Mouse (Mus musculus) erythroblast, adult 5-6 weeks (primary cell): ENCODE data around the gene Gpx4. TPM values are rescaled to one million over a fixed set of nuclear protein-coding genes. Genes with fewer than 3 reads are reported as not detected.
"Not testable (repeated sequence)": the region's sequence is repeated elsewhere in the genome, so short reads cannot be mapped to it uniquely, and the experiment has no call there.

Experiments used
- ATAC-seq: replicated peaks from 2 replicates; pipeline ENCODE4 v1.8.0; 2016; ENCODE audit warnings: moderate number of reproducible peaks, mild to moderate bottlenecking, moderate TSS enrichment, inconsistent platforms; ENCODE audit not compliant: poor library complexity, low FRiP score, severe bottlenecking
- total RNA-seq, 2 experiments: library from RNA; stranded (forward) in 1 of 2; stranded (reverse) in 1 of 2; fragments of 150-400 nt in 1 of 2; fragments of 200-764, 138-1000 nt in 1 of 2; gene quantifications; 2 replicates each; pipeline versions ENCODE4 v1.2.3 to v1.2.4; 2015 to 2017; ENCODE audit warnings: low replicate concordance in 2 of 2

Gpx4 gene
- total RNA-seq, 2 experiments from 2014 or later = 108 to 123 TPM

DNA sequence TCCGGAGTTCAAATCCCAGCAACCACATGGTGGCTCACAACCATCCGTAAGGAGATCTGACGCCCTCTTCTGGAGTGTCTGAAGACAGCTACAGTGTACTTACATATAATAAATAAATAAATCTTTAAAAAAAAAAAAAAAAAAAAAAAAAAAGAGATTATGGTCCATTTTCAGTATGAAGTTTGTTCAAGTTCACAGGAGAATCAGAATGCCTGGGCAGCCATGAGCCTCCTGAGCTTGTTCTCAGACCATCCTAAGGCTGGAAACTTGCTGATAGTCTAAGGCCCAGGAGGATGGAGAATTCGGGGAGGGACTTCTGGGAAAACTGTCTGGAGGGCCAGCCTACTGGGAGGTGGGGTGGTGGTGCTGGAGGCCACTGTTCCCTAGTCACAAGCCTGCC, 1.6 kb upstream of the Gpx4 start:
- ATAC-seq = not testable (repeated sequence)

DNA sequence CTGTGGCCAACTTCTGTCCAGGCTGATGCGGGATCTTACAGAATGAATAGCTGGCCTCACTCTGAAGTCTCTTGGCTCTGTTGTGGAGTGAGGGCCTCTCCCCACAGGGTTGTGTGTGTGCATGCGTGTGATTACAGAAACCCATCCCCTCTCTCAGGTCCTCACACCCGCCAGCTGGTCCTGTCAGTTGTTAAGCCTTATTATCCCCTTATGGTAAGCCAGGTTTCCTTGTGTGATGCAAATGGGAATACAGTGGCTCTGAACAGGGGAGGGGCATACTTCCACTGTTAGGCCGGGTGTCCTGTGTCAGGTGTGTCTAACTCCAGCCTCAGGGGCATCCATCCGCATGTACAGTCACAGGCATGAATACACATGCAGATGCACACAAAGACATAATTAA, 1.2 kb upstream of the Gpx4 start:
- no peak for ATAC-seq

DNA sequence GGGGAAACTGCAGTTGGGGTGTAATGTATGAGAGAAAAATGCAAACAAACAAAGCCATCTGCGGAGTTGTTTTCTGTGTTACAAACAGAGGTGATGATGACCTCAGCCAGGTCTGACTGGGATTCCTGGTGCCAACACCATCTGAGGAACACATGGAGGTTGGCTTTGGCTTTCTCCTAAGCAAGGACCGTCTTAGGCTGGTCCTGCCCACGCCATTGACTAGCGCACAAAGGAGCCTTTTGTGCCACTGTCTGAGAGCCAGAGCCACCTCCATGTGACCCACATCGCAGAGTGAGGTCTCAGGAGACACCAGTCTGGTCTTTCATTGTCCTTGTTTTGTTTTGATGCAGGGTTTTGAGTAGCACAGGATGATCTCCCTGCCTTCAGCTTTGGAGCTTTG, 1.4 kb downstream of the Gpx4 start:
- no peak for ATAC-seq

DNA sequence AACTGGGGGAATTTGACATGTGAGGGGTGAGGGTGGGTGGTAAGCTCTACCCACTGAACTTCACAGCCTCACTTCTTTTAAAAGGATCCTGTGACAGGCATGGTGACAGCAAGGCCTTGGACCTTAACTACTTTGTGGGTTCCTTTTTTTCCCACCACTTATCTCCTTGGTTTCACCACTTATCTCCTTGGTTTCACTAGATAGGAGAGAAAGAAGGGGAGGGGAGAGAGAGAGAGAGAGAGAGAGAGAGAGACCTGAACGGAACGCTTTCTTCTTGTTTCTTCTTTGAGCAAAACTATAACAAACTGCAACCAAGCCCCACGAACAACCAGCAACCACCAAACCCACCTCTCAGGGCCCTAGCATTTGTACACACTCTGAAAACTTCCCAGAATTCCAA, 1.9 kb downstream of the Gpx4 start:
- no peak for ATAC-seq

DNA sequence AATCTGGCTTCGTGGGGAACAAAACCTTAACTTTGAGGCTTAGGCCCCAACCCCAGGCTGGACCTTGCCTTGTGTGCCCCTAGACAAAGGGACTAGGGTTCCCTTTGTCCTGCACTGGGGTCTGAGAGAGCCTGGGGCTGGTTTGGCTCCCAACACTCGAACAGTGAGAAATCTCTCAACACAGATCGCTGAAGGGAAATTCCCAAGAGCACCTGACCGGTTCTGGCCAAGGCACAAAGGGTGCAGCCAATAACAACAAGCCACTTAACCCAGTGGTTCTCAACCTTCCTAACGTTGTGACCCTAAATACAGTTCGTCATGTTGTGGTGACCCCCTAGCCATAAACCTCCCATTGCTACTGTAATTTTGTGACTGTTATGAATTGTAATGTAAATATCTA, 3.3 kb downstream of the Gpx4 start:
- ATAC-seq = no peak

DNA sequence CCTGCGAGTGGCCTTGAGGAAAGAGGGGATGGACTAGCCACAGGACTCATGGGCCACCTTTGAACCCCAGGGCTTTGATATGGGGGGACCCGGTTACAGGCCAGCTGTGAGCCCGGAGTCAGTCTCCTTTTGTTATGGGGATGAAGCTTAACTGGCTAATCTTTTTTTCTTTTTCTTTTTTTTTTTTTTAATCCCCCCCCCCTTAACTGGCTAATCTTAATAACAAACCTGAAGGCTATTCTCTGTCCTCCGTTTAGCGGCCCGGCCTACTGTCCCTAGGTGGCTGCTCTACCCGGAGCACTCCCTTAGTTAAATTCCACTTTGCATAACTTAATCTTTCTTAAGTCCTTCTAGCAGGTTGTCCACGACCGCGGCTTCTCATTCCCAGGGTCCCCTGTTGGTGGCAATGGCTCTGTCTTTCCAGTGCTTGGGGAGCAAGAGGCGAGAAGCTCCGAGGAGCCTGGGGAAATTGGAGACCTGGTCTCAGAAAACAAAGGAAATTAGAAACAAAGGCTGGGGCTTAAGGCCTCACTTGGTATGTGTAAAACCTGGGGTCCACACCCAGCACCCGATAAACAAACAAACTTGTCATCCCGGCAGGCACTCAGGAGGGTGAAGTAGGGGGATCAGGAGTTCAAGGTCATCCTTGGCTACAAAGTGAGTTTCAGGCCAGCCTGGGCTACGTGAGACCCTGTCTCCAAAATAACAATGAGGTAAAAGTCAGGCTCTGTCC, 4.1 kb downstream of the Gpx4 start:
- ATAC-seq = no peak

DNA sequence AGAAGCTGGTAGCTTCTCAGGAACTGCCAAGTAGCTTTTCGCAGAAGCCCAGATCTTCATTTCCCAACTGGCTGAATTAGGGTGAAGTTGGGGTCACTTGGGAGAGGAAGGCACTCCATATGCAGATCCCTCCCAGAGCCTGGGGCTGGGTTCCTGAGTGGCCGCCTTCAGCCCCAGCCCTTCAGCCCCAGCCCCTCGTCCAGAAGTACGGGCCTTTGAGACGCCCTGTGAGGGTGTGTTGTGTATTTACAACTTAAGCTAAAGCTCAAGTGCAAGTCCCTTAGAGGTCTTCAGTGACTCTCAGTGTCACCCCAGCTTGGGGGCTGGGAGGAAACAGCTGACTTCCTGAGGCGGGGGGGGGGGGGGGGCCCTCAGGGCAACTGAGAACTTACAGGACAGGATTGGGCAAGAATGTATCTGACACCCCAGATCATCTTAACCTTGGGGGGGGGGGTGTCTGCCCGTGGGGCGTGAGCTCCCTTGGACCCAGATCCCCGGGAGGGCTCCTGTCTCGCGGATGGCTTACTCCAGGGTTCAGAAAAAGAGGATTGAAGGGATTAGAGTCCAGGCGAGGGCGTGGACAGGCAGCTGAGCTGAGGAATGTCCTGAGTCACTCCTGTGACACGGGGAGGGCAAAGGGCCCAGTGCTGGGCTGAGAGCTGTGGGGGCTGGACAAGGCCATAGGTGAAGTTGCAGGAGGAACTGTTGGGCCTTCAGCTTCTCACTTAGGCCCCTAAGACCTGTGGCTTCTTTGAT, 4.8 kb downstream of the Gpx4 start:
- ATAC-seq = no peak

DNA sequence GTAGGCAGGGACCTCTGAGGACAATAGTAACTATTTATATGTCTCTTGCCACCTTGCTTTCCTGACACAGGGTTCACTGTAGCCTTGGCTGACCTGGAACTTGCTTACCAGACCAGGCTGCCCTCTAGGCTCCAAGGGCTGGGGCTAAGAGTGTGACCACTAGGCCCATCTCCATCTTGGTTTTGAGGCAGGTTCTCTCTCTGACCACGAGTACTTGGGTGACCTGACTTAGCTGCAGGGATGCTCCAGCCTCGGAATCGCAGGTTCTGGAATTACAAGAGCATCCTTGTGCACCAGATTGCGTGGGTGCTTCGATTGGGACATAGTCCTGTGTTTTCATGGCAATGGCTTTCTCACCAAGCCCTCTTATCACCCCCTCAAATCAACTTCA, 5.4 kb downstream of the Gpx4 start:
- no peak for ATAC-seq

DNA sequence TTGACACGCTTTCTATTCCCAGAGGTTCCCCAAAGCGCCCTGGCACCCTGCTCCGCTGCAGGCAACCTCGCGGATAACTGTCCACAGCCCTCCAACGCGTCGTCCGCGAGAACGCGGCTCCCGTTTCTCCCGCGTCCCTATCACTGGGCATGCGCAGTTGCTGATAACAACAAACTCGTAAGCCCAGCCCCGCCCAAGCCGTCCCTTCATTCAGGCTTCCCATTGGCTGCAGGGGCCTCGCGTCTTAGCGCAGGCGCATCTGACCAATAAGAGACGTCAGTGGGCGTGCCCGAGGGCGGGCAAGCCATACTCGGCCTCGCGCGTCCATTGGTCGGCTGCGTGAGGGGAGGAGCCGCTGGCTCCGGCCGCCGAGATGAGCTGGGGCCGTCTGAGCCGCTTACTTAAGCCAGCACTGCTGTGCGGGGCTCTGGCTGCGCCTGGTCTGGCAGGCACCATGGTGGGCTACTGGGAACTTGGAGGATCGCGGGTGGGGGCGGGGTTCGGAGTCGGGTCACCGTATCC, 6.4 kb downstream of the Gpx4 start:
- ATAC-seq = peak; percentile 89

DNA sequence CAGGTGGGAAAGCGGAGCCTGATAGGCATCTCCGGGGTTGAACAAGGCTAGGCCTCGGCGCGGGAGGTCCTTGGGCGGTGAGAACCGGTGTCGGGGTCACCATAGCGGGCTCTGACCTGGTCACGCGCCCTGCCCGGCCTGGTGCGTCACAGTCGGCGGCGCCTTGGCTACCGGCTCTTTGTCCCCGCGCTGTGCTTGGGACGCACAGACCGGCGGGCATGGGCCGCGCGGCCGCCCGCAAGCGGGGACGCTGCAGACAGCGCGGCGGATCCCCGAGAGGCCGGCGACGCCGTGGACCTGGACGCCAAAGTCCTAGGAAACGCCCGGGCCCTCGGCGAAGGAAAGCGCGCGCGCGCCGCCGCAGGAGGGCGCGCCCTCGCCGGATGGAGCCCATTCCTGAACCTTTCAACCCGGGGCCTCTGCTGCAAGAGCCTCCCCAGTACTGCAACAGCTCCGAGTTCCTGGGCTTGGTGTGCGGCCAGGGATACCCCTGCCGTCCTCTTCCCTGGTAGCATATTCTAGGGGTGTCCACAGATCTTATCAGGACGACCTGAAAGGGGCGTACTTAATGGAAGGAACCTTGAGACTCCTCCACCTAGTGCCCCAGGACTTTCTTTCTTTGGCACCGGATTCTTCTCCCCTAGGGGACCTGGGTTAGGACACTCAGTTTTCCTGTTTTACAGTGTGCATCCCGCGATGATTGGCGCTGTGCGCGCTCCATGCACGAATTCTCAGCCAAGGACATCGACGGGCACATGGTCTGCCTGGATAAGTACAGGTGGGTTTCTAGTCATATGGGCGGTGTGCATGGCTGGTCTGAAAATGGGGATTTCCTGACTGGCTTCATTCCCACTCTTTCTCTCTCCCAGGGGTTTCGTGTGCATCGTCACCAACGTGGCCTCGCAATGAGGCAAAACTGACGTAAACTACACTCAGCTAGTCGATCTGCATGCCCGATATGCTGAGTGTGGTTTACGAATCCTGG, 7.2 kb downstream of the Gpx4 start:
- ATAC-seq = peak; percentile 41

DNA sequence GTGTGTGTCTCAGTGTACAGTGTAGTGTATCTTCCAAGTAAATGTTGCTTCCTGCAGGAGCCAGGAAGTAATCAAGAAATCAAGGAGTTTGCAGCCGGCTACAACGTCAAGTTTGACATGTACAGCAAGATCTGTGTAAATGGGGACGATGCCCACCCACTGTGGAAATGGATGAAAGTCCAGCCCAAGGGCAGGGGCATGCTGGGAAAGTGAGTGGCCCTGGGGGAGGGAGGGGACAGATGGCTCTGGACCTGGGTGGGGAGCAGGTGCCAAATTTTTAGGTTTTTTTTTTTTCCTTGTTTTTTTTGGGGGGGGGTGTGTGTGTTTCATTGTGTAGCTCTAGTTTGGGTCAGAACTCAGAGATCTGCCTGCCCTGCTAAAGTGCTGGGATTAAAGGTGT, 7.9 kb downstream of the Gpx4 start:
- ATAC-seq = not testable (repeated sequence)

DNA sequence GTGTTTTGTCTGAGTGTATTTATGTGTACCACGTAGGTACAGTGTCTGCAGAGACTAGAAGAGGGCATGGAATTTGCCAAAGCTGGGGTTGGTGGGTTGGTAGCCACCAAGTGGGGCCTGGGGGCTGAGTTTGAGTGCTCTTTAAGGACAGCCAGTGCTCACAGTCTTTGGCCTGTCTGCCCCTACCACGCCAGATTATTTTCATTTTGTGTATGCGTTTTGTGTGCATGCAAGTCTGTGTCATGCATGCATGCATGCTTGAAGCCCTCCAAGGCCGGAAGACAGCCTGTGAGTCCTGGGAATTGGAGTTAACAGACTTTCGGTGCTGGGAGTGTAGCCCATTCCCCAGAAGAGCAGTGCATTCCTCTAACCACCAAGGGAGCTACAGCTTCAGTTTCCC, 8.4 kb downstream of the Gpx4 start:
- no peak for ATAC-seq

DNA sequence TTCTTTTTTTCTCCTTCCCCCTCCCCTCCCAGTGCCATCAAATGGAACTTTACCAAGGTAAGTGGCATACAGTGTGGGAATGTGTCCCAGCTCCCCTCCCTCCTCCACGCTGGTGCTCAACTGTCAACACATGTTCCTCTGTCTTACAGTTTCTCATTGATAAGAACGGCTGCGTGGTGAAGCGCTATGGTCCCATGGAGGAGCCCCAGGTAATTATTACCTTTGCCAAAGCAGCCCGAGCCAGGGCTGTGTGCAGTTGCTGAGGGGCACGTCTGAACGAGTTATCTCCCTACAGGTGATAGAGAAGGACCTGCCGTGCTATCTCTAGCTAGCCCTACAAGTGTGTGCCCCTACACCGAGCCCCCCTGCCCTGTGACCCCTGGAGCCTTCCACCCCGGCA, 8.9 kb downstream of the Gpx4 start:
- ATAC-seq = no peak

DNA sequence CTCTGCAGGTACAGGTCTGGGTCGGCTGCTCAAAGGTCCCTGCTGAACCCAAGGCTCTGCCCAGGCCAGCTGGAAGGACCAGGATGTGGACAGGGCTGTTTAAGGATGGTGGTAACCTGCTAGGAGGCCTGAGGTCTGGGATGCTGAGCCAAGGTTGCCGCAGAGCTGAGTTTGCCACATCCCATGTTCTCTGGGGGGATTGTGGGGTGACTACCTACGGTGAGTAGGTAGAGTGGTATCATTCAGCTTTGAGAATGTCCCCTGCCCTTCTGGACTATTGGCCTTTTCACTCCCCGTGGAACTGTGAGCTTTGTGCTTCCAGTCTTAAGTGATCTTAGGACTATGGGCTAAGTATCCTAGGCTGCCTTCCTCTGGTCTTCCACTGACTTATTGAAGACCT, 9.5 kb downstream of the Gpx4 start:
- ATAC-seq = no peak

DNA sequence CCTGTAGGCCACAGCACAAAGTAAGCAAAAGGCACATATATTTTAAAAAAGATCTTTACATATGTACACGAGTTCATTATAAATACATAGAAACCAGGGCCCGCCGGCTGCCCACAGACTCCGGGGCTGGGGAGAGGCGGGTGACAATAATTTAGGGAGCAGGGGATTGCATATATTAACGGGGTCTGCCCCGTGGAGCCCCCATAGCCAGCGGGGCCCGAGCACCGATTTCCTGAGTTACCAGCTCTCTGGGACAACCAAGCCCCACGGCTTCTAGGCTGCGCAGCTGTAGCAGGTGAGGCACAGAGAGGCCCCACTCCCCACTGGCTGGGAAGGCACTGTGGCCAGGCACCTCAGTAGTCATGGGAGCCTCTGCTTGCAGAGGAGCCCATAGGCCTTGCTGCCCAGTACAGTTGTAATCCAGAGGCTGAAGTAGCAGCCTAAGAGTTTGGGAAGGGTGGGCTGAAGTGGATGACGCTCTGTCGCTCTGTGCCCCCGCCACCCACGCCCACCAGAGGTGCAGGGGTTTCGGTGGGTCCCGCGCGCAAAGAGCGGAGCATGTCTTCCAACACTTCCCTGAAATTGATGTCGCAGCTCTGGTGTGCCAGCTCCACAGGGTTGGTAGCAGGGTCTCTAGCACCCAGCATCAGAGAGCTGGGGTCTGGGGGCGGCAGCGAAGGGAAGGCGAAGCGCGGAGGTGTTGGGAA, 10.2 kb downstream of the Gpx4 start:
- ATAC-seq = no peak

DNA sequence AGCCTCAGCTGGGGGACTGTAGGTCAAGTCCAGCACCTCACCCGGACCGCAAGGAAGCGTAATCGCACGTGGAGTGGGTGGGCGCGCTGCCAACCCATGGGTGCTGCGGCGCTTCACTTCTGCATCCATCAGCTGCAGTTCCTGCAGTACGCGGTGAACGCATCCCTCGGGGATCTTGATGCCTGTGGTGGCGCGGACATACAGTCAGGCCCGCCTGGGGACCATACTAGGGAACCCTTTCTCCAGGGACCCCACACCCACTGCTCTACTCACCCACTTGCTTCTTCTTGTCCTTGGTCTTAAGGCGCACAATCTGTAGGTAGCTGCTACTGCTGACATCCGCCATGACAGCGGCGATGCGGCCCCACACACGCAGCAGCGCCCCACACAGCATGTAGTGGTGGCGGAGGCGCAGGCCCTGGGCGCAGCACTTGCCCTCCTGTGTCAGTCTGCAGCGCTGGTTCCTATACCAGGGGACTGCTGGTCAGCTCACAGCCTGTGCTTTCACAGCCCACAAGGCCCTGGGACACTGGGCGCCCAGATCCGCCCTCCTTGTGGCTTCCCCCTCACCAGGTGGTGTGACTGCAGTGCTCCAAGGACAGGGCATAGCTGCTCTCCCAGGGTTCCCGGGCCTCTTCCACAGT, 10.8 kb downstream of the Gpx4 start:
- no peak for ATAC-seq

DNA sequence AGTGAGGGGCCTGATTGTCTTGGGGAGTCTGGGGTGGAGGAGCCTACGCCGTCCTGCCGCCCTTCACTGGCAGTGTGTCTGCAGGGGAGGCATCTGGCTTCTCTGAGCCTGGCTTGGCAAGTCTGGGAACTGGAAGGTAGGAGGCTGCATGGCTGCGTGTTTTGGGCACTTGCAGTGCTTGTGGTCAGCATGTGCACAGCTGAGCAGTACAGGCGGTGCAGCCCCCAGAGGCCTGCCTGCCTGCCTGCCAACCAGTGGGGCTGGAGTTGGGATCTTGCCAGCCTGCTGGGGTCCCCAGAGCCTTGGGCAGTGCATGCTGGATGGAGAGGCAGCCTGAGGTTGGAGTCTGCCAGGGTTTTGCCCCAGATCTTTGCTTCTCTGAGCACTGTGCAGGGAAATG, 16.1 kb downstream of the Gpx4 start:
- no peak for ATAC-seq

DNA sequence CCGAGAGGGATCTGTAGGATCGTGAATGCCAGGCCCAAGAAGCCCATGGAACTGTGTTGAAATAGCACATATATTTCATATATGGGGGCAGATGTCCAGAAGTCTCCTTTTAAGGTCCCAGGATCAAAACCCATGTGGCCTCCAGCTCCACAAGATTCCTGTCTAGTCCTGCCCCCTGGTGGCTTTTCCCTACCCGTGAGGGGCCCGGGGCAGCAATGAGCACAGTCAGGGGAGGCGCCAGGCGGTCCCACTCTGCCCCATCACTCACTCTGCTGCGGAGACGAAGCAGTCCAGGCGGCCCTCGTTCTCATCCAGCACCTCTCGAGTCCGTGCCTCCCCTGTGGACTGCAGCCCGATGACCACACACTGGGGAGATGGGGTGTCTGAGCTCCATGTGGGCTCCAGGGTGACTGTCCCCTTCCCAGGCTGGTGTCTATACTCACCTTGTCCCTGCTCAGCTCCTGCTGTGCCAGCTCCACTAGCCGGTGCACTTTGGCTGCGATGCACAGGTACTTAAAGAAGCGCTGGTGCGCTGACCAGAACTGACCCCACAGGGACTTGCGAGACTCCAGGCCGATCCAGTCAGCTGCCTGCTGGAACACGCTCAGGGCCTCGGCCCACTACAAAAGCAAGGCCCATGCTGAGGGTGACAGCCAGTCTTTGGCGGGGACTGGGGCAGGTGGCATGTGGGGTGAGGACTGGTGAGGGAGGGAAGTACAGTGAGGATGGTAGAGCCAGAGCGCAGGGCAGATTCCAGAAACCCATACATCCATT, 17.1 kb downstream of the Gpx4 start:
- ATAC-seq = no peak
